Mouse (Mus musculus): ENCODE results near the gene Pwwp2b. TPM values are rescaled to one million over a fixed set of nuclear protein-coding genes. Genes with fewer than 3 reads are reported as not detected.

Pwwp2b gene
- total RNA-seq, 1 experiment from 2014 or later: 4.1 TPM

GRCm38 (mm10) chr7:139275586-139275985 is 27.3 kb downstream of the Pwwp2b start:
- no peak for ATAC-seq (replicated peaks in 1 of 2; ENCODE audit: insufficient read depth in 1 of 2, low FRiP score in 2 of 2, low TSS enrichment in 1 of 2, low read depth in 1 of 2, poor library complexity in 2 of 2, severe bottlenecking in 2 of 2)

GRCm38 (mm10) chr7:139276150-139276549 is 27.9 kb downstream of the Pwwp2b start:
- no peak for ATAC-seq (replicated peaks in 1 of 2; ENCODE audit: insufficient read depth in 1 of 2, low FRiP score in 2 of 2, low TSS enrichment in 1 of 2, low read depth in 1 of 2, poor library complexity in 2 of 2, severe bottlenecking in 2 of 2)

- no peak for ATAC-seq (replicated peaks in 1 of 2; ENCODE audit: insufficient read depth in 1 of 2, low FRiP score in 2 of 2, low TSS enrichment in 1 of 2, low read depth in 1 of 2, poor library complexity in 2 of 2, severe bottlenecking in 2 of 2)
Measured at GRCm38 (mm10) chr7:139277536-139277935, 29.3 kb downstream of the Pwwp2b start.

GRCm38 (mm10) chr7:139279571-139279970 is 31.3 kb downstream of the Pwwp2b start:
- no peak for ATAC-seq (replicated peaks in 1 of 2; ENCODE audit: insufficient read depth in 1 of 2, low FRiP score in 2 of 2, low TSS enrichment in 1 of 2, low read depth in 1 of 2, poor library complexity in 2 of 2, severe bottlenecking in 2 of 2)

- ATAC-seq (replicated peaks in 1 of 2; ENCODE audit: insufficient read depth in 1 of 2, low FRiP score in 2 of 2, low TSS enrichment in 1 of 2, low read depth in 1 of 2, poor library complexity in 2 of 2, severe bottlenecking in 2 of 2): no peak
Measured at GRCm38 (mm10) chr7:139280044-139280443, 31.8 kb downstream of the Pwwp2b start.

- peak; percentile 20 to 42; a peak in 2 of 4 replicates for ATAC-seq (replicated peaks in 1 of 2; ENCODE audit: insufficient read depth in 1 of 2, low FRiP score in 2 of 2, low TSS enrichment in 1 of 2, low read depth in 1 of 2, poor library complexity in 2 of 2, severe bottlenecking in 2 of 2)
Measured at GRCm38 (mm10) chr7:139281195-139281594, 32.9 kb downstream of the Pwwp2b start.

GRCm38 (mm10) chr7:139282037-139282436 is 33.8 kb downstream of the Pwwp2b start:
- ATAC-seq (replicated peaks in 1 of 2; ENCODE audit: insufficient read depth in 1 of 2, low FRiP score in 2 of 2, low TSS enrichment in 1 of 2, low read depth in 1 of 2, poor library complexity in 2 of 2, severe bottlenecking in 2 of 2): no peak

GRCm38 (mm10) chr7:139285295-139285943 is 37.1 kb downstream of the Pwwp2b start:
- no peak for ATAC-seq (replicated peaks in 1 of 2; ENCODE audit: insufficient read depth in 1 of 2, low FRiP score in 2 of 2, low TSS enrichment in 1 of 2, low read depth in 1 of 2, poor library complexity in 2 of 2, severe bottlenecking in 2 of 2)

GRCm38 (mm10) chr7:139288540-139288939 is 40.3 kb downstream of the Pwwp2b start:
- ATAC-seq (replicated peaks in 1 of 2; ENCODE audit: insufficient read depth in 1 of 2, low FRiP score in 2 of 2, low TSS enrichment in 1 of 2, low read depth in 1 of 2, poor library complexity in 2 of 2, severe bottlenecking in 2 of 2): no peak

GRCm38 (mm10) chr7:139293350-139293749 is 45.1 kb downstream of the Pwwp2b start:
- no peak for ATAC-seq (replicated peaks in 1 of 2; ENCODE audit: insufficient read depth in 1 of 2, low FRiP score in 2 of 2, low TSS enrichment in 1 of 2, low read depth in 1 of 2, poor library complexity in 2 of 2, severe bottlenecking in 2 of 2)

GRCm38 (mm10) chr7:139294076-139294475 is 45.8 kb downstream of the Pwwp2b start:
- no peak for ATAC-seq (replicated peaks in 1 of 2; ENCODE audit: insufficient read depth in 1 of 2, low FRiP score in 2 of 2, low TSS enrichment in 1 of 2, low read depth in 1 of 2, poor library complexity in 2 of 2, severe bottlenecking in 2 of 2)

GRCm38 (mm10) chr7:139295653-139296052 is 47.4 kb downstream of the Pwwp2b start:
- peak; percentile 56; a peak in 3 of 4 replicates for ATAC-seq (replicated peaks in 1 of 2; ENCODE audit: insufficient read depth in 1 of 2, low FRiP score in 2 of 2, low TSS enrichment in 1 of 2, low read depth in 1 of 2, poor library complexity in 2 of 2, severe bottlenecking in 2 of 2)

- 0 out of 4 replicates have a peak, but pooled peaks of 1 of the 2 experiments have one; percentile 29 for ATAC-seq (replicated peaks in 1 of 2; ENCODE audit: insufficient read depth in 1 of 2, low FRiP score in 2 of 2, low TSS enrichment in 1 of 2, low read depth in 1 of 2, poor library complexity in 2 of 2, severe bottlenecking in 2 of 2)
Measured at GRCm38 (mm10) chr7:139296552-139297100, 48.3 kb downstream of the Pwwp2b start.

- ATAC-seq (replicated peaks in 1 of 2; ENCODE audit: insufficient read depth in 1 of 2, low FRiP score in 2 of 2, low TSS enrichment in 1 of 2, low read depth in 1 of 2, poor library complexity in 2 of 2, severe bottlenecking in 2 of 2): no peak
Measured at GRCm38 (mm10) chr7:139298446-139298845, 50.2 kb downstream of the Pwwp2b start.

- peak; percentile 24 to 35; a peak in 2 of 4 replicates for ATAC-seq (replicated peaks in 1 of 2; ENCODE audit: insufficient read depth in 1 of 2, low FRiP score in 2 of 2, low TSS enrichment in 1 of 2, low read depth in 1 of 2, poor library complexity in 2 of 2, severe bottlenecking in 2 of 2)
Measured at GRCm38 (mm10) chr7:139299424-139299823, 51.1 kb downstream of the Pwwp2b start.

- ATAC-seq (replicated peaks in 1 of 2; ENCODE audit: insufficient read depth in 1 of 2, low FRiP score in 2 of 2, low TSS enrichment in 1 of 2, low read depth in 1 of 2, poor library complexity in 2 of 2, severe bottlenecking in 2 of 2): no peak
Measured at GRCm38 (mm10) chr7:139300423-139300822, 52.1 kb downstream of the Pwwp2b start.

GRCm38 (mm10) chr7:139301505-139301904 is 53.2 kb downstream of the Pwwp2b start:
- ATAC-seq (replicated peaks in 1 of 2; ENCODE audit: insufficient read depth in 1 of 2, low FRiP score in 2 of 2, low TSS enrichment in 1 of 2, low read depth in 1 of 2, poor library complexity in 2 of 2, severe bottlenecking in 2 of 2): no peak

GRCm38 (mm10) chr7:139302314-139302713 is 54.0 kb downstream of the Pwwp2b start:
- no peak for ATAC-seq (replicated peaks in 1 of 2; ENCODE audit: insufficient read depth in 1 of 2, low FRiP score in 2 of 2, low TSS enrichment in 1 of 2, low read depth in 1 of 2, poor library complexity in 2 of 2, severe bottlenecking in 2 of 2)
